Mouse (Mus musculus) embryo, embryonic 11 days (tissue): ENCODE data around the gene Pou3f3.

ENCODE experiments used
- DNase-seq: peaks from one replicate; pipeline ENCODE4 v3.0.0-alpha.2; 2015

Pou3f3 gene

GRCm38 (mm10) chr1:42710995-42711394, 15.4 kb downstream of the Pou3f3 start:
- peak; percentile 25 for DNase-seq

- DNase-seq, result peak; percentile 47
Observed at GRCm38 (mm10) chr1:42711456-42712310, 16.1 kb downstream of the Pou3f3 start.

- DNase-seq, result no peak
Observed at GRCm38 (mm10) chr1:42712311-42712690, 16.7 kb downstream of the Pou3f3 start.

GRCm38 (mm10) chr1:42713104-42713932, 17.8 kb downstream of the Pou3f3 start:
- peak; percentile 79 for DNase-seq

- DNase-seq, result peak; percentile 89
Observed at GRCm38 (mm10) chr1:42714016-42714931, 18.7 kb downstream of the Pou3f3 start.

GRCm38 (mm10) chr1:42718549-42718948, 23.0 kb downstream of the Pou3f3 start:
- DNase-seq, result peak; percentile 18

GRCm38 (mm10) chr1:42721353-42721752, 25.8 kb downstream of the Pou3f3 start:
- DNase-seq, result no peak

GRCm38 (mm10) chr1:42723769-42724300, 28.3 kb downstream of the Pou3f3 start:
- no peak for DNase-seq

- no peak for DNase-seq
Observed at GRCm38 (mm10) chr1:42724881-42725280, 29.3 kb downstream of the Pou3f3 start.

- DNase-seq, result no peak
Observed at GRCm38 (mm10) chr1:42727161-42727560, 31.6 kb downstream of the Pou3f3 start.

- DNase-seq, result no peak
Observed at GRCm38 (mm10) chr1:42727676-42728075, 32.1 kb downstream of the Pou3f3 start.

- DNase-seq, result peak; percentile 6
Observed at GRCm38 (mm10) chr1:42741383-42742241, 46.0 kb downstream of the Pou3f3 start.

- no peak for DNase-seq
Observed at GRCm38 (mm10) chr1:42742242-42742560, 46.6 kb downstream of the Pou3f3 start.

GRCm38 (mm10) chr1:42745047-42745446, 49.5 kb downstream of the Pou3f3 start:
- DNase-seq, result no peak

- DNase-seq, result no peak
Observed at GRCm38 (mm10) chr1:42749536-42750292, 54.1 kb downstream of the Pou3f3 start.
